Mouse (Mus musculus) heart, adult 9 months (tissue): ENCODE results near the gene Pcp4l1.
A peak's percentile ranks its signal among the peaks of the same experiment; 100 is the strongest.

Experiments
- DNase-seq, 2 experiments: peaks; one replicate each; pipeline ENCODE4 v3.0.0; 2022; ENCODE audit warnings: low spot score in 2 of 2

Pcp4l1 gene

DNA sequence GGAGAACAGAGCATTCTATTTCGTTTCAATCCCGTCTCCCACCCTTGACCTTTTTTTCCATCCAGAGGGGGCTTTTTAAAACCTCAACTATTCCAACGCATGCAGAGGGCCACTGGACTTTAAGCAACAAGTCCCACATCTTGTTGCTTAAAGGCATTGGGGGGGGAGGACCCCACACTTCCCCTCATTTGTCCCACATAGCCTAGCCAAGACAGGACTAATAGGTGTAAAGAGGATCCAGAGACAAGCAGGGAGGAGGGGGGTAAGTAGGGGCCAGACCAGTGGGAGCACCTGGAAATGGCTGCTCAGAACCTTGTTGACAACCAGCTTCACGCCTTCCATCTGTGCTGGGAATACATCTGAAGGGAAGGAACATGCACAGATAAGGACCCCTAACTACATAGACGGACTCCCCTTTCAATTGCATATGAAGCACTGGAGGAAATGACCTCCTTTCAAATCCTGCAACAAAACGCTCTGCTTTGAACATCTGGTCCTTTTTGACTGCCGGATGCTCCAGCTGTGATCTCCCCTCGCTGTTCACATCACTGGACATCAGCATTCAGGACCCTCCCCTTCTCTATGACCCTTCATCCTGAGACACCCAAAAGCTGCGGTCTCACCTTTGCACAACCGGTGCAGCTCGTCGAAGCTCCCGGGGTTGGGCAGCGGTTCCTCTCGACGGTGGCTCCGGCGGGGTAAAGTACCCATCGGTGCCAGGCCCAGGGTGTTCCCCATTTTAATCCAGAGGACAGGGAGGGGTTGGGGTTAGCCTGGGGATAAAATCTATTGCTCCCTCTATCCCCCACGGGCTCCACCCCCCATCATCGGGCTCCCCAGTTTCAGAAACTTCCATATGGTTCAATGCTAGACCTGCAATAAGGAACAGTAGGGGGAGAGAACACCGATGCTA lies 25.5 kb upstream of the Pcp4l1 start:
- DNase-seq = peak in 1 of 2 experiments; percentile 30

DNA sequence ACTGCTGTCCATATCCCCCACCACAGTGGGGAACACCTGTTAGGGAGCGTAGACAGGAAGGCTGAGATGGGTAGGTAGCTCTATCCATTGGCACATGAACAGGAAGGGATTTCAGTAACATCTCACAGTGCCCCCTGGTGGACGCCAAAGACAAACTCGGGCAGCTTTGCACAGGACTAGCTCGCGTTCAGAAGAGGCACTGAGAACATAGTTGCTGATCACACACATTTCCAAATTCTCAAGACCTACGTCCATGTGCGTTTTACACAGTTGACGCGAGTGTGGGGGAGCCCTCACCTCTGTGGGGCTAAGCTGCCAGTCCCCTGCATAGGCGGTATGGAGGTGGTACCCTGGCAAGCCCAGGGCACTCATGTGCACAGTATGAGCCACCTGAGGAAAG lies 24.8 kb upstream of the Pcp4l1 start:
- DNase-seq = peak; percentile 67 to 82

DNA sequence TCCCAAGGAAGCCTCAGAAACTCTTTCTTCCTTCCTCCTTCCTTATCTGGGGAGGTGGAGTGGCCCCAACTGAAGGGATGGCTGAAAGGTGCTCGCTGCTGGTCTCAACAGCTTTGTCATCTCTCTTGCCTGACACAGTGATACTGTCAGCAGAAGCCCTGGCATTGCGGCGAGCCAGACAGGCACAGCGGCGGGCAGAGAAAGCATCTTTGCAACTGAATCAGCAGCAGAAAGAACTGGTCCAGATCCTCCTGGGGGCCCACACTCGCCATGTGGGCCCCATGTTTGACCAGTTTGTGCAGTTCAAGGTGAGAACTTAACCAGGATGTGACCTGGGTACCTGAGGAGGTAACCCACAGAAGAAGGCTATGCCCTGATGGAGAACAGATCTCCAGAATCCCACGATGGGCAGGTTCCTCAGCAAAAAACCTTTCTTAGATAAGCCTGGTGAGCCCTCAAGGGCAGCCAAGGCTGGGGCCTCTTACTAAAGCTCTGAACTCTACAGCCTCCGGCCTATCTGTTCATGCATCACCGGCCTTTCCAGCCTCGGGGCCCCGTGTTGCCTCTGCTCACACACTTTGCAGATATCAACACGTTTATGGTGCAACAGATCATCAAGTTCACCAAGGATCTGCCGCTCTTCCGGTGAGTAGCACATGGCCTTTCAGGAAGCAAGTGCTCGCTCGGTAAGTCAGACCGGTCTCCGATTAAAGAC lies 20.3 kb upstream of the Pcp4l1 start:
- DNase-seq = no peak

DNA sequence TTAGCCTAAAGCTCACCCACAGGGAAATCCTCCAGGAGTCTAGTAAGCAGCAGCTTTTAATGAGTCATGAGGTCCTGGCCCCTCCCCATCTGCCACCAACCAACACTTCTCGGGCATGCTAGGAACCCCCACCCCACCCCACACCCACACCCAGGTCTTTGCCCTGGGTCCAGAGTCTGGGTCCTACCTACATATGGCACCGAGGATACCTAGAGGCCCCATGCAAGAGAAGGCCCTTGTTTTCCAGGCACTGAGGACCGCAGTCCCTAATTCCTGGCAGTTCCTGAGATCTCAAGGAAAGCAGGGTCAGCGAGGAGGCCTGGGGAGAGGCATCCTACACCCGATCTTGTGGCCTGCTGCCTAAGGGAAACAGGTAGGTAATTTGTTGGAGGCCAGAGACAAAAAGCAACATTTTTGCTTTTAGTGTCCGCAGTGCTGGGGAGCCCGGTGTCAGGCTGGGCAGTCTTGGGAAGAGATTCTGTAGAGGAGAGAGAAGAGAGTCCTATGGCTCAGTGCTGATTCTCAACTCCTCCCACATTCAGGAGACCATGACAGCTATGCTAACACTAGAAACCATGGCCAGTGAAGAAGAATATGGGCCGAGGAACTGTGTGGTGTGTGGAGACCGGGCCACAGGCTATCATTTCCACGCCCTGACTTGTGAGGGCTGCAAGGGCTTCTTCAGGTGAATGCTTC lies 17.9 kb upstream of the Pcp4l1 start, which contains the start of gene Nr1i3:
Nr1i3 (plus strand) TSS at position 170 of the 696 bp plus-strand sequence.
- DNase-seq = no peak

DNA sequence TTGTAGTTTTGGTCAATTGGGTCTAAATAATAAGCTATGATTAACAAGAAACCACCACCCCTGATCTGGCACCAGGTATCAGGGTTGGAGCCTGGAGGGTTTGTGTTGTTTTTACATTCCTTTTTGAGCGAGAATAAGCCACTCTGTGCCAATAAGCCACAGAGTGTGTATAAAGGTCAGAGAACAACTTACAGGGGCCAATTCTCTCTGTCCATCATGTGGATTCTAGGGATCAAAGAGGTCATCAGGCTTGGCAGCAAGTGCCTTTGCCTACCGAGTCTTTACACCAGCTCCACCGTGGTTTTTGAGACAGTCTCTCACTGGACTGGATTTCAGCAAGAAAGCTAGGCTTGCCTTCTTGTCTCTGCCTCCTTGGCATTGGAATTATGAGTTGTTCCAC lies 16.8 kb upstream of the Pcp4l1 start:
- DNase-seq = no peak

DNA sequence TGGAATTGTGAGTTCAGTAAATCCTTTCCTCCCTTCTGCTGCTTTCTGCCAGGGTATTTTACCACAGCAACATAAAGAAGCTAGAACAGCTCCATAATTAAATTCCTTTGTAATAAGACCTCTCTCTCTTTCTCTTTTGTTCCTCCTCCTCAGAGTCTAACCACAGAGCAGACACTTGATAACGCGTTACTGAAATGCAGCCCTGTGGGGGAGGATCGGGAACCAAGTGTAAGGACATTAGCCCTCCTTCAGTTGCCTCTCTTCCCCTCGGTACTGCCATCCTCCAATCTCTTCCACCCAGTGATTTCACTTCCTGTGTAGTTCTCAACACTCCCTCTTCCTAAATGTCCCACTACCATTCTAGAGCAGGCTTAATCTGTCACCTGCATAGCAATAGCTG lies 13.3 kb upstream of the Pcp4l1 start:
- no peak for DNase-seq

DNA sequence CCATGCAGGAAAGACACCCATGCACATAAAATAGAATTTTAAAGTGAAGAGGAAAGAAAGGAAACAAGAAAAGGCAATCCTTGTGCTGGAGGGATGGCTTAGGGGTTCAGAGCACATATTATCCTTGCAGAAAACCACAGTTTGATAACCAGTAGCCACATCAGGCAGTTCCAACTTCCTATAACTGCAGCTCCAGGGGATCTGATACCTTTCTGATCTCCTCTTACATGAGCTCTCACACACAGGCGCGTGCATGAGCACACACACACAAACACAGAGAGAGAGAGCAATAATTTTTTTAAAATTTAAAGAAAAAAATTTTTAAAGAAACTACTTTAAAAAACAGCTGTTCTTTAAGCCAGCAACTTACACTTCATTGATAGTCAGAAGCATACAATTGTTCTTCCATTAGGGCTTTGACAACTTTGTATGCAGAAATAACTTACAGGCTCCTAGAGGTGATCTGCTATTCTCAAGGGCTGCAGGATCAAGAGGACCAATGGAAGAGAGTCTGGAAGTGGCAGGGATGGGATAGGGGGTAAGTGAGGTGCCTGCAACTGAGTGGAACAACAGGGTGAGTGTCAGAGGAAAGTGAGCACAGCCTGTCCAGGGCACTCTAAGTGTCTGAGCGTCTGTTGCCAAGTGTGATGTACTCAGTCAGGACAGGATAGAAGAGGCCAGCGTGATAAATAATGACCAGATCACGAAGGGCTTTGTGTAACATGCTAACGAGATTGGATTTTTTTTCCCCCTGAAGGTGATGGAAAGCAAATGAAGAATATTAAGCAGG lies 9.8 kb upstream of the Pcp4l1 start:
- peak in 1 of 2 experiments; percentile 58 for DNase-seq

DNA sequence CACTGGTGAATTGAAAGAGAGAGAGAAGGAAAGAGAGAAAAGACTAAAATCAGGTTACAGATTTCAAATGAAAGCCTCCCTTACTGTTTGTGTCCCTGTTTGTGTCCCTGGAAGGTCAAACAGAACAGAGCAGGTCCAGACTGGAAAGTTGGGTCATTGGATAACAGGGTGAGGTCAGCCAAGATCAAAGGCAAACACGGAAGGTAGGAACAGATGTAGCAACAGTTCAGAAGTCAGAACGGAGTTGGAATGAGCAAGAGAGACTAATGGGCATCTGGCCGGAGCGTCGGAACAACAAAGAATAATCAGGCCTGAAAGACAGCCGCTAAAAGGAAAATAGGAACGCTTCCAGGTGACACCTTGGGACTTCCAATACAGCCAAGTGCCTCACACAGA lies 8.2 kb upstream of the Pcp4l1 start:
- DNase-seq = no peak

DNA sequence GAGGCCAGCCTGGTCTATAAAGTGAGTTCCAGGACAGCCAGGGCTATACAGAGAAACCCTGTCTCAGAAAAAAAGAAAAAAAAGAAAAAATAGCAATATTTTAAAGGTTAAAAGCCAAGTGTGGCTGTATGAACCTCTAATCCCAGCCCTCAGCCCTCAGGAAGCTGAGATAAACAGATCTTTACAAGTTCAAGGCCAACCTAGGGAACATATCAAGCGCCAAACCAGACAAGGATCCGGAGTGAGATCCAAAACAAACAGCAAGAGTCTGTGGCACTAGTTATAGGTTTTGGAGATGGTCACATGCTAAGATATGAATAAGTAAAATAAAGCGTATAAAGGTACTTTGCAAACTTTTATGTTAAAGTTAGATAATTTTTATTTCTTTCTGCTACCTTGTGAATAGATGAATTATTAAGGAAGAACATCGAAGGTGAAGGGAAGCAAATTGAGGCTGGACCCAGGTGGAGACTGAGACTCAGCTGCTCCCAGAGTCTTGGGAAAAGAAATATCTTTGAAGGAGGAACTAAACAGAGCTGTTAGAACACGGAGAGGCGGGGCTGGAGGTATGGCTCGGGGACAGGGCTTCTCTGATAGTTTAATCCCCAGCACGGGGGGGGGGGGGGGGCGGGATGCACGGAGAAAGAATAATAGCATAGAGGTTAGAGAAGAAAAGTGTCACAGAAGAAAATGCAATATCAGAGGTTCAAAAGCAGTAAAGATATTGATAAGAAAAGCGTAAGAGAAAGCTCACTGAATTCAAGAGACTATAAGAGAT lies 7.6 kb upstream of the Pcp4l1 start:
- no peak for DNase-seq

DNA sequence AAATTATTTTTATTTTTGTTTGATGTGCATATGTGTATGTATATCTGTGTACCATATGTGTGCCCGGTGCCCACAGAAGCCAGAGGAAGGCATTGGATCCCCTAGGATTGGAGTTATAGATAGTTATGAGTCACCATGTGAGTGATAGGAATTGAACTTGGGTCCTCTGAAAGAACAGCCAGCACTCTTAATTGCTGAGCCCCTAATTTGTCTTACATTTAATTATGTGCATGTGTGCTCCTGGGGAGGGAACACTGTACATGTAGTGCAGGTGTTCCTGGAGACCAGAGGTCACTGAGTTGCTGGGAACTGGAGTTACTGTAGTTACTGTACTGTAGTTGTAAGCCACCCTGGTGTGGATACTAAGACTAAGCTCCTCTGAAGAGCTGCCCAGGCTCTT lies 4.7 kb upstream of the Pcp4l1 start:
- no peak for DNase-seq

DNA sequence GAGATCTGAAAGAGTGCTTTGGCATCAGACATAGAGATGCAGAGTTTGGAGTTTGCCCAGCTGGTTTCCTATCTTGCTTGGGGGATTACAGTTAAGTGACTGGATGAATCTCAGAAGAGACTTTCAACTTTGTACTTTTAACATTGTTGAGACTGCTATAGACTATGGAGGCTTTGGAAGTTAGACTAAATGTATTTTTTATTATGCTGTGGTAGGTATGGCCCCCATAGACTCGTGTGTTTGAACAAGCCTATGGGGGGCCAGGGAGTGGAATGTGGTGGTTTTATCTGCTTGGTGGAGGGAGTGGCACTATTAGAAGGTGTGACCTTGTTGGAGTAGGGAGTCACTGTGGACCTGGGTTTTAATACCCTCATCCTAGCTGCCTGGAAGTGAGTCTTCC lies 3.5 kb upstream of the Pcp4l1 start:
- no peak for DNase-seq

DNA sequence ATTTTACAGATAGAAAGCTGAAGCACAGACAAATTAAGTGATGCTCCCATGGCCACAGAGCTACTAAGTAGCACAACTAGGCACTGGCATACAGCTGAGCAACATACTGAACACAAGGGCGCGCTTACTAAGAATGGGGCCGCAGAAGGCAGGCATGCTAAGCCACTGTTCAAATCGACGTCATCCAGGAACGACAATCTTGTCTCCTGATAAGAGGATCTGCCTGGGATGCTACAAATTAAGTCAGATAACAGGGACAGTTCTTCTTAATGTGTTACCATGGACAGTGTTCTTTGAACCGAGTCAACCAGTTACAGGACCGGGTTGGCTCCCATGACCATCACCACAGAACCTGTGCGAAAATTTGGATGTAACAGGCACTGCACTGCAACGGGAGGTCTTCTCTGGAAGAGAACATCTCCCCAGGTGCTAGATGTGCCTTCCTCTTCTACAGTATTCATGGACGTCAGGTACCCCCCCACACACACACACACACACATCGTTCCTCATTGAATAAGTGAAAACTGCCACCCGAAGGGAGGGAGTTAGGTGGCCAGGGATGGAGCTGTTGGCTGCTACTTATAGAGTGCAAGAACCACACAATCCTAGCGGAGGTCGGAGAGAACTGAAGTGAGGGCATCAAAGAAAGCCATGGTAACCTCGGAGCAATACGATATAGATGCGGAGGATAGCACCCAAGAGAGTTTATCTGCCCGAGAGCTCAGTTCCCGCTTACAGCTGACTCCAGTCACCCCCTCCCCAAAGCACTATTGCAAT lies 834 bp downstream of the Pcp4l1 start:
- DNase-seq = no peak

DNA sequence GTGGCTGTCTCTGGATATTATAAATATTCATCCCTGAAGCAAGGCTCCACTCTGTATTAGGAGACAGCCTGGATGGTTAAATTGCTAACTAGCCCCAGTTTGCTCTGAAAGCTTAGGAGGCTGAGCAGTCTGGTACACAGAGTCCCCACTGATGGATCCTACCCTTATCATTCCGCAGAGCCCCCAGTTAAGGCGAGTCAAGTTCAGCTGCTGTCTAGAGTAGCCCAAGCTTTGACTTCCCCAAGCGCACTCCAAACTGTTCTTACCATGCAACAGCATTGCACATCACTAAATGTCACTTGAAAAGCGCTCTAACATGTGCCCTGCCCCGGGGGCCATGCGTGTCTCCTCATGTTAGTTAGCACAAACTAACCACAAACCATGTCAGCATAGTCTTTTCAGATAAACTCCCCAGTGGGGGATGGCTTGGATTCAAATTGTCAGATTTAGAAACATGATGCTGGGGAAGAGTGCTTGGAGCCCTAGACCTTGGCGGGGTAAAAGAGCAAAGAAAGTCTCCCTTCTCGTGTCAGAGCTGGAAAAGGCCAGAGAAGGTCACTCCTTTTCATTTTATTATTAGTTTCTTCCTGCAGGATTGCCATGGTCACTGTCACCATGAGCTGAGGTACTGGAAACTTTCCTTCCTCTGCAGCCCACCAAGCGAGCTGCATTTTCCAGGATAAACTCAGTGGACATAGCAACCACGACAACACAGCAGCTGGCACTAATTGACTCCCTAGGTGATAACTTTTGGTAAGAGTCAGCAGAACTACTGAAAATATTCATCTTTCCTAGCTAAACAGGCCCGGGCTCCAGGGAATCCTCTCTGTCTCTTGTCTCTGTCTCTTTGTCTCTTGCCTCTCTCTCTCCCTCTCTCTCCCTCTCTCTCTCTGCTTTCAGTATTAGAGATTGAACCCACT lies 1.9 kb downstream of the Pcp4l1 start:
- DNase-seq = no peak

DNA sequence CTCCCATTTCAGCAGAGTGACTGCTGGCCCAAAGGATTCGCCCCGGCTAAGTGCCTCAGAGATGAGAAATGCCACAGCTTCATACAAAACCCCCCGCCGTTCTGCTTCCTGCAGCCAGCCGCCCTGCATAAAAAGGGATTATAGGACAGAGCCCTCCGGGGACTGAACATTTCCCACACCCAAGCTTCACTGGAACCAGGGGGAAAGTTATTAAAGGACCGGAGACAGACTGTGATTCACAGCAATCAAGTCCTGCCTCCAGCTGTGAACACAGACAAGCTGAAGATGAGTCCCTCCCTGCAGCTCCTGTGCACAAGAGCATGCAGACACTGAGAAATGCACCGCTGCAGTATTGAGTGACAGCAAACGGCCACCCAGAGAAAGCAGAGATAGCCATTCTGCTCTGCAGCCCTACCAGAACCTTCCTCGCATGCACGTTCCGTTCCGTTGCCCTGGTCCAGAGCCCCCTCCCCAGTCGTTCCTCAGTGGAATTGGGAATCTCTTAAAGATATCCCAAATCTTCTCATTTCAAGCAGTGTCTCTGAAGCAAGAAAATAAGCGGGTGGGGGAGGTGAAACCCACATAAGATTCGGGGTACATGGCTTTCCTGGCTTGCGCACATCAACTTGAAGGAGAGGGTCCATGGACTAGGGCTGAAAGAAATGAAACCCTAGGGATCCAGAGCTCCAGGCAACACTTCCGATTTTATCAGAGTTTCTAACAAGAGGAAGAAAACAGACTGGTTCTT lies 2.8 kb downstream of the Pcp4l1 start:
- no peak for DNase-seq

DNA sequence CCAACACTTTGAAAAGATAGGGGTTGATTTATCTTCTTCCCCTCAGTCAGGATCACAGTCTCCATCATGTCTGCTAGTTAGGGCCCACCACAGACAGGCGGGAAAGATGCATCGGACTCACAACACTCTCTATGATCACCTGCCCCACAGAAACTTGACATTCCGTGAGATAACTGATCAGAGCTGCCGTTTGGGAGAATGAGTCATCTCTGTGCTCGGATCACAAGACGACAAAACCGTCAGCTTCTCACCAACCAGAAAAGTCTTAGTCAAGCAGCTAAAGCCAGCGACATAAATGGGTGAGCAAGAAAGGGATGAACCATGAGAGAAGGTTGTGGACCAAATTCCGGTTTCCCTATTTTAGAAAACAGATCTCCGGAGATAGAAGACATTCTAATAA lies 3.8 kb downstream of the Pcp4l1 start:
- no peak for DNase-seq

DNA sequence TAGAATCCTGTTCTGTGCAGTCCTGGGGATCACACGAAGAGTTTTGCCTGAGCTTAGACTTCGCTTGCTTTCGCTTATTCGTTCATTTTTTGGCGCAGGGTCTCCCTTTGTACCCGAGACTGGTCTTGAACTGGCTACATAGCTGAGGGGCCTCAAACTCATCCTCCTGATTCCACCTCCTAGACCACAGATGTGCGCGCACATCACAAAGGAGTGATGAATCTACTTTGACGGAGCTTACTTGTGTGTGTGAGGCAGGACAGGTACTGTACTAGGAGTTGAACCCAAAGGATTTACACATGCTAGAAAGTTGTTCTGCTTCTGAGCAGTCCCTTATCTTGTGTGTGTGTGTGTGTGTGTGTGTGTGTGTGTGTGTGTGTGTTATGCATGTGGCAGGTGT lies 5.2 kb downstream of the Pcp4l1 start:
- DNase-seq = no peak

DNA sequence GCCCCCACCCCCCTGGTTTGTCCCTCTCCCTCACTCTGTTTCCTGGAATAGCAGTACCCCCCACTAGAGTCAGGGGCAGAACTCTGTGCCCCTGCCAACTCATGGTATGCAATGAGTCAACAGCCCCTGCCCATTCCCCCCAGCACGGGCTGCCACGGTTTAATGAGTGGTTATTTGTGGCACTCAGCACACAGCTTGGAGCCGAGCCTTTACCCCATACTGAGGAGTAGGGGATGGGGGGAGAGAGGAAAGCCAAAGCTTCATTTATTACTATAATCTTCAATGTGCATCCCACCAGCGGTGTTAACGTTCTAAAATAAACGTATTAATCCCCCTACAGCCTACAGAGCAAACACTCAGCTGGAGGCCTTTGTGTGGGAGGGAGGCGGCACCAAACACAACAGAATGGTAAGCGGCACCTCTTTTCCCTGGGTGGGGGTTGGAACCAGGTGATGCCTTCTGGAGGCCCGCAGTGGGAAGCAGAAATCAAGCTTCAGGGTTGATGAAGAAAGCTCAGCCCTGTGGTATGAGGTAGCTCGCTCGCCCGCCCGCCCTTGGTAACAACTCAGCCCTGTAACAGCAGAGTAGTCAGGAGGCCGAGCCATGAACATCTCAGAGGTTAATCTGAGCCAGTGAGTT lies 6.5 kb downstream of the Pcp4l1 start:
- peak in 1 of 2 experiments; percentile 23 for DNase-seq

DNA sequence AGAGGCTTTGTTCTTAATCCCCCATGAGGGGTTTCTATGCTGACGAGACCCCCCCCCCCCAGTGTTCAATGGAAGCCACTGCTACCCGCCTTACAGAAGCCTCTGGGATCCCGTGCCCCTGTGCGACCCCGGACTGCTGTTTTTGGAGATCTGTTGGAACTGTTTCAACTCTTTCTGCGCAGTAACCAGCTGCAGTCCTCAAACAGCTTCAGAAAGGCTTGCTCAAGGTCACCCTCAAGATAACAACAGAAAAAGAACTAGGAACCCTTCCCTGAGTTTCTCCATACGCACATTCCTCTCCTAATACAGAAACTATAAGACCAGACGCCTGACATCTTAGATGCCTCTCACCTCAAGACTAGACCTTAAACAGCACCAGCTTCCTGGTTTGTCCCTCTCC lies 7.0 kb downstream of the Pcp4l1 start:
- DNase-seq = peak in 1 of 2 experiments; percentile 62
